Mouse (Mus musculus) kidney, adult 9 months (tissue): ENCODE measurements around the gene Clk1.

ENCODE experiments used
- DNase-seq: peaks from one replicate; pipeline ENCODE4 v3.0.0; 2022

Clk1 gene

DNA sequence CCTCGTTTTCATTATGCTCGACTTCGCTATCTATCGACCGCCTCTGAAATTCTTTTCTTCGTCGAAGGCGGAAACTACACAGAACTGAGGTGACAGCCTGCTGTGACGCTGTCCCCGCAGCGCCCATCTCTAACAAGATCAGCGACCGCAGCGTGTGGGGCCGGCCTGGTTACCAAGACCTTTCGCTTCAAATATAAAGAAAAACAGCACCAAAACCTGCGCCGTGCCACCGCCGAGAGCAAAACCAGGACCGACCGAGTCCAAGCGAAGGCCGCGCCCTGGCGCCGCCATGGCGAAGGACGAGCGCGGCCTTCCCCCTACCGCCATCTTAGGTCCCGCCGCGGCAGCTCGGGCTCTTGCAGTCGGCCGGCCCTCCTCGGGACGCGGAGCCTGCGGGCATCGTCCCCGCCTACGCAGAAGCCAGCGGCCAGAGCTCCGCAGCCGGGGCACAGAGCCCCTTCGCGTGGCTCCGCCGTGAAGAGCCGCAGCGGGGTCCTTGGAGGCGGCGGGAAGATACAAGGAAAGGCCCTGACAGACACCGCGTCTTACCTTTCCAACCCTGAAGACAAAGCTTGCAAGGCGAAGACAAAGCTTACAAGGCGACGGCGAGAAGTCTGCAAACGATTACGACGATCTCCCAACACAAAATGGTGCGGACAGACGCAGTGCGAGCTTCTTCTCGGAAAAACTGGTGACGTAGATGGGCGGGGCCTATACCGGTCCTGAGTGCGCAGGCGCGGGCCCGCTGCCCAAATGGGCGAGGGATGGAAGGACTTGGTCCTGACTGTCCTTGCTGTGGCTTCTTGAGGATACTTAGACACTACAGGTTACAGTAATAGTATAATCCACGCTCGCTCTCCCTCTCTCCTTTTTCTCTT lies at the start of gene Clk1:
Gene Clk1 (minus strand): TSS at position 696 of the 878 bp plus-strand sequence.
- peak; percentile 98 for DNase-seq

DNA sequence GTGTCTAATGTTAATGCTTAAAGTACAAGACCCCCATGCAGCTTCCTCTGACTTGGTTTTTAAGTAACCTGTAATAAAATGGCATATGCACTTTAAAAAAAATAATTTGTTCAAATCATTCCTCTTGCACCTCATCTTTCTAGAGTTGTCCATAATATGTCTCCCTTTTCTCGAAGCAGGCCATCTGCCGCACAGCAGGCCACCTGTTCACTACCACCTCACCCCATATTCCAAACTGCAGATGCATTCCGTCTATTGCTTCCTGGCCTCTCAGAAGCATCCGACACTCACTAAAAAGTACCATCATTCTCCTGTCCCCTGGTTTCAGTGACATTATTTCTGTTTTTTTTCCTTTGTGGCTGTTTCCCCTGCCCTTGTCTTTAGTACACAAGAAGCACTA lies 41.7 kb upstream of the Clk1 start:
- no peak for DNase-seq

DNA sequence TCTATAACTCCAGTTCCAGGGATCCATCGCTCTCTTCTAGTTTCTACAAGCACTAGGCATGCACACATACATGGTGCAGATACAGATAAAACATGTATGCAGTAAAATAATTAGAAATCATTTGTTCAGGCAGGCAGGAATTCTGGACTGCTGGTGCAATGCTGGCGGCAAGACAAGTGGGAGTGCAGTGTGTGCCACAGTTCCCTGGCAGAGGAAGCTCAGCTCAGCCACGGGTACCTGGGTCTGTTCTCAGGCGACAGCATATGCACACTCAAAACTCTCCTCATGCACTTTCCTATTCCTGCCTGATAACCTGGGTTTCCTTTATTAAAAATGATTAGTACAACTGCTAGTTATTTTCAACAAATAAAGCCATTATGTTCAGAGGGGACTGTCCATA lies 41.2 kb upstream of the Clk1 start:
- no peak for DNase-seq

DNA sequence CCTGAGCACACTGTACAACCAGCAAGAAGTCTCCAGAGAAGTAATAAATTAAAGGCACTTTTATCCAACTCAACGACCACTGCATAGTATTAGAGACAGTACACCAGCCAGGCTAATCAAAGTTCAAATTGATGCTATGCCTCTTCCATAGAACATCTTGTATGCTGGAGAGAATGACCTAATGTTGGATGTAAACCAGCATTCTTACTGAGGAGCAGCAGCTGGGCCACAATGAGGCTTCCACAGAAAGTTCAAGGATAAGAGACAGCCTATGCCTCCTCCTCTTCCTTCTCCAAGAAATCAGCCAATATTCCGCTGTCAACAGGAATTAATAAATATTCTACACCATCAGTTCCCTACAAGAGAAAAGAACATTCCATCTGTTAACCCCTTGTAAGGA lies 40.1 kb upstream of the Clk1 start:
- DNase-seq: no peak

DNA sequence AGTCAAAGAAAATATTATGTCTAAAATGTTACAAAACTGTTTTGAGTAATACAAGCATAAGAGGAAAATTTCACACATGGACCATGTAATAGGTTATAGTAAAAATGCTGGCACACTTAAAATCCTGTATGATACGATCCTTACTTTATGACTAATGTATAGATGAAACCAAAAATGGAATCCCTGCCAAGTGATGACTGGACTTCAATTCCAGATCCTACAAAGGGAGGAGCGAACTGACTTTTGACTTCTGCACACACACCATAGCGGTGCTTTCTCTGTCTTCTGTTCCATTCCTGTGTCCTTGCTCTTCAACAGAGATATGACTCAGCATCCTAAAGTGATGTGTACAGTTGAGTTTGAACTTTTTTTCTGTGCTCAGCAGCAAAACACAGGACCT lies 36.7 kb upstream of the Clk1 start:
- no peak for DNase-seq

DNA sequence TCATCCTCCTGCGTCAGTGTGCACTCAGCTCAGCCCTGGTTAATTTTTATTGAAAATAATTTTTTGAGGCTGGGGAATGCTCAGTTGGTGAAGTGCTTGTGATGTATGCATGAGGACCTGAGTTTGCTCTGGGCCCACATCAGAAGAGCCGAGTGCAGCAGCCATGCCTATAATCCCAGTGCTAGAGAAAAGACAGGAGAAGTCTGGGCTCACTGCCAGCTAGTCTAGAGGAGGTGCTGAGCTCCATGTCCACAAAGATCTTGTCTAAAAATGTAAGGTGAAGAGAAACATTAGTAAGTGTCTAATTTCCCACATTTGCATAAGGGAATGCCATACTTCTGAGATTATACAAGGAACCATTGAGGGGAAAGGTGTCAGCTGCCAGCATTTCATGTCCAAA lies 35.0 kb upstream of the Clk1 start:
- peak; percentile 30 for DNase-seq

DNA sequence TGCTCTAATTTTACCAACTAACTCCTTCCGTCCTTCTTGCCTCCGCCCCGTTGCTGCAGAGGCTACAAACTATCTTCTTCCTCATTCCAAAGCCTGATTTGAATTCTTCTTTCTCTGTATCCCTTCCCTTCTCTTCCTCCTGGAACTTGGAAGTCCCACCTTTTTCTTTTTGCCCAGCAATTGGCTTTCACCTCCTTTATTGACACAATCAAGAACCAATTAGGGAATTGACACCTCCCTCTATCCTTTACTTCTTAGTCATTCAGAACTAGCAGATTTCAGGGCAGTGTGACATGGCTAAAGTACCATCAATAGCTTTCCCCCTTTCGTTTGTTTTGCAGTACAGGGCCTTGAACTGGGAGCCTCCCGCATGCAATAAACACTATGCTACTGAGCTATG lies 34.3 kb upstream of the Clk1 start:
- DNase-seq: no peak

DNA sequence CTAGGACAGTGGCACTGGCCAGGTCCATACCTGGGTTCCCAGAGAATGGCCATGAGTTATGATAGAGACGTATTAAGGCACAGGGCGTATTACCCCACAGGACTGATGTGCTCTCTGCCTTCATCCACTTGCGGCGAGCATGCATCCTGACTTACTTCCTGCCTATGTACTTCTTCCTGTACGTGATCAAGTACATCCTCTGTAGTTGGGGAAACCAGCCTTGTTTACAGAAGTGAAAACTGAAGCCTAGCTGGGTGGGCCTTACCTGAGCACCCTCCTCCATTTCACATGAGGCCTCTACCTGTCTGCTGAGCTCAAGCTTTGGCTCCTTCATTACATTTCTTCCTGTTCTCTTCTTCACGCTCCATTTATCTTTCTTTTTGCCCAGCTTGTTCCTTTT lies 30.4 kb upstream of the Clk1 start:
- DNase-seq: no peak

DNA sequence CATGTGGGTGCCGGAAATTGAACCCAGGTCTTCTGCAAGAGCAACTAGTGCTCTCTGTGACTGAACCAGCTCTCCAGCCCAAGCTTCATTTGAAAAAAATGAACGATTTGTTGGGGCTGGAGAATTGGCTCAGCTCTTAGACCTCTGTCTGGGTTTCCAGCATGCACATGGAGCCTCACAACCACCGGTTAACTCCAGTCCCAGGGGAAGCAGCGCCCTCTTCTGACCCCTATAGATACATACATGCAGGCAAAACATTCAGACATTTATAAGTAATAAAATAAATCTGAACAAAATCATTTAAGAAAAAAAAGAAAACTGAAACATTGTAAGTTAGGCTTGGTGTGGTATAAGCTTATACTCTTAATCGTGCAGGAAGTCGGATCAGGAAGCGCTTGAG lies 24.5 kb upstream of the Clk1 start:
- DNase-seq: no peak

DNA sequence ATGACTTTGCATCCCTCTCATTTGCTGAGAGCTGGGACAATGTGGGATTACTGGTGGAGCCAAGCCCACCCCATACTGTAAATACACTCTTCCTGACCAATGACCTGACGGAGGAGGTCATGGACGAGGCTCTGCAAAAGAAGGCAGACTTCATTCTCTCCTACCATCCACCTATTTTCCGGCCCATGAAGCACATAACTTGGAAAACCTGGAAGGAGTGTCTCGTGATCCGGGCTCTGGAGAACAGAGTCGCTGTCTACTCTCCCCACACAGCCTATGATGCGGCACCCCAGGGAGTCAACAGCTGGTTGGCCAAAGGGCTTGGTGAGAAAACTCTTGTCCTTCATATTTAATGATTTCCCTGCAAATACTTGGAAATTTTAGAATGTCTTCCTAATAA lies 23.9 kb upstream of the Clk1 start:
- peak; percentile 61 for DNase-seq

DNA sequence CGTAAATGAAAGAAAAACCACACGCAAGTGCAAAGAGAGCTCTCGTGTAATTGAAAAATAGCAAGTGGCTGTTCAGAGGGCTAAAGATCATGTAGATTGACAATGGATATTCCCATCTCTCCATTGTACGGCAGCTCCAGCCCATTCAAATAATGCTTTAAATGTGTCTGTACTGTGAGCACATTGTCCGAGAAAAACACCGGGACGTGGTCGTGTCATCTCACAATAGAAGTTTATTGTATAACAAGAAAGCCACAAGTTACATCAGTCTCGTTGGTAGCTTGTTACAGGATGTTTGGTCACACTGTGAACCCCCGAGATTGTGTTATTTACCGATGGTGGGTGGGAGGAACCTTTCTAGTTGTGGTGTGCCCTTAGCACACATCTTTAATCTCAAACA lies 22.0 kb upstream of the Clk1 start:
- no peak for DNase-seq

DNA sequence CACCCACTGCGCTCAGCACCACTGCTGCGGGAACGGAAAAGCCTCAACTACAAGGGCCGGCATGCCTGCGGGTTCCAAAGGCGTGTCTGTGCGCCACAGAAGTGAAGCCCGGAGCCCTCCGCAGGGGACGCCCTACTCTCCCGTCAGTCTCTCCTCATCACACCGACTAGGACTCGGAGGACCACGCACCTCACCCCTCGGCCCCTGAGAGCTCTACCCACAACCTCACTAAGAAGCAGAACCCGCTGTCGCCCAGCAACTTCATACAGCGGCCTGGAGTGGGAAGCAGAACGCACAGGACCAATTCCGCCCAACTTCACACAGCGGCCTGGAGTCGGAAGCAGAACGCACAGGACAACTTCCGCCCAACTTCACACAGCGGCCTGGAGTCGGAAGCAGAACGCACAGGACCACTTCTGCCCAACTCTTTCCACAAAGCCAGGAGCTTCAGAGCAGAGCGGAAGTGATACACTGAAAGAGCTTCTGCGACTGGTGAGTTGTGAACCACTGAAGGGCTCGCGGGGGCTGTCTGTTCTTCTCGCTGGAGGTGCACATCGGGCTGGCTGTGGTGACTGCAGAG lies 21.4 kb upstream of the Clk1 start, which contains the start of the genes Nif3l1 and Ppil3:
Gene Nif3l1 (plus strand): TSS at position 9 of the 580 bp plus-strand sequence.
Gene Ppil3 (minus strand): TSS at position 344 of the 580 bp plus-strand sequence.
- peak; percentile 91 for DNase-seq

DNA sequence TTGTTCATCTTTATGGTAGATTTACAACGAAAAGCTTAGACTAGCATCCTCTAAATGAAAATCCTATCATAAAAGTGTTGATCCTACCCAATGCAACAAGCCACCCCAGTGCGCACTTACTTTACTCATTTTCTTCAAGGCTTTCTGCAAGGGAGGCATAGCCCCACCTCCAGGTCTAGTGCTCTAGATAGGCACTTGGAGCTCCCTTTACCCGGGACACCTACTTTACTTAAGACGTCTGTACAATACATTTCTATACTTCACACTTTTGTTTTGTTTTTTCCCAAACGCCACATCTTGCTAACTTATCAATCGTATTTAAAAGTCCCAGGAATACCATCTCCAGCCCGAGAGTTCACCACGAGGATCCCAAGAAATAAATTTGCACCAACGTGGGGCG lies 20.8 kb upstream of the Clk1 start:
- DNase-seq: no peak

DNA sequence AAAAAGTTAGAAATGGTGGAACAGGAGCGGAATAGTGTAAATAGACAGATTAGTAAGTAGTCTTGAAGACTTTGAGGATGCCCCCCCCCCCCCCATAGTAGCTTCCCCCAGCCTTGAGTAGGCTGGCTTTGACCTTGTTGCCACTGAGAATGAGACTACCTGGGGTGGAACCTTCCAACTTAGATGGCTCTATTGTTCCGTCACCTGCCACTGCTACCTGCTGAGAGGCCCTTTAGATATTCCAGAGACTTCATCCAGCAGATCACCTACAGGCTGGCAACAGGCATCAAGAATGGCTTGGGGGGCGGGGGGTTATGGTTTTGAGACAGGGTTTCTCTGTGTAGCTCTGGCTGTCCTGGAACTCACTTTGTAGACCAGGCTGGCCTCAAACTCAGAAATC lies 685 bp upstream of the Clk1 start:
- DNase-seq: no peak

DNA sequence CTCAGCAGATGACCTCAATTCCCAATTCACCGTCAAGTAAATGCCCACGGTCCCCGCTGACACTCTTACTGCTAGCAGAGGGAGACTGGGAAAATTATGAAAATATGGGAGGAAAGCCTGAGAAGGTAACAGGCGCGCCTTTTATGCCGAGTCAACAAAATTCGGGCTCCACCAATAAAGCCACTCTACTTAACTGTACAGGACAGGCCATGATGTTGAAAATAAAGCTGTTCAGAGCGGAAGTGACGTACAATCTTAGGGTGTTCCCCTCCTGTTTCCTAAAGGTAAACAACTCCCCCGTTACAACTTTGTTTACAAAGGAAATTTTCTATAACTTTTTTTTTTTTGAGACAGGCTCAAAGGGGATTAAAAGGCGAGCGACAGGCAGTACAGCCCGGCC lies 987 bp downstream of the Clk1 start:
- DNase-seq: peak; percentile 72

DNA sequence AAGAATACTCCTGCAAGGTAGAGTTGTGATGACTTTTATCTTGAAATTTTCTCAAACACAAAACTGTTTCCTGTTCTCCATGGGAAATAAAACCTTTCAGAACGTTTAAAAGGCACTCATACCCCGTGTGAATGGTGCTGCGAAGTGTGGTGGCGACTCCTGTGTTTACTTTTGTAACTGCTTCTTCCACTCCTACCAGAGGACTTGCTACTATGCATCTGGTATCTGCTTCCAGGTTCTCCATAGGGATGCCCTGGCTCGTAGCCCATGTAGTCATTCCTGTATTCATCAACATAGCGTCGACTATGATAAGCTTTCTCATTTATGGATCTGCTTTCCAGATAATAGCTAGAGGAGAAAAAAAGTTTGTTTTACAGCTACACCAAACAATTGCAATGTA lies 2.9 kb downstream of the Clk1 start:
- DNase-seq: no peak

DNA sequence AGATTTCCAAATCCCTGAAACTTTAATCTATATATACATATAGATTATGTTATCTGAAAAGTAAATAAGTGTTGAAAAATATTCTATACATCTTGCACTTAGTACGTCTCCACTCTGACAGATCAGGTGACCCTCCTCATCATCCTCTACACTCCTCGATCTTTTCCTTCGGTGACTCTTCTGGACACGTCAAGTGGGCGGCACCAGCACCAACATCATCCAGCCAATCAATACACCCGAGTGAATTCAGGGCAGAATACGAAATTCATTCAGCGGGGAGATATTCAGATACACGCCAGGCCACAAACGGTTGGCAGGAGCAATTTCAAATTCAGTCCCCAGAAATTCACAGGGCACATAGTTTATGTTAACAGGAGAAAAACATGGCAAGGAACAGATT lies 3.8 kb downstream of the Clk1 start:
- DNase-seq: no peak

DNA sequence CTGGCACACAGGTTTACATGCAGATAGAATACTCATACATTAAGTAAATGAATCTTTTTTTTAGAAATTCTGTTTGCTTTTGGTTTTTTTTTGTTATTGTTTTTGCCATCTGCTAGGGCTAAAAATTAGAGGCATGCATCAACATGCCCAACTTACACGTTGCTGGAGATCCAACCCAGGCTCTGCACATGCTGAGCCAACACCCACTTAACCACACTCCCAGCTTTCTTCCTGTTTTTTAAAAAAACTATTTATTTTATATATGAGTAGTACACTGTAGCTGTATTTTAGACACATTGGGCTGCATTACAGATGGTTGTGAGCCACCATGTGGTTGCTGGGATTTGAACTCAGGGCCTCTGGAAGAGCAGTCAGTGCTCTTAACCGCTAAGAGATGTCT lies 7.8 kb downstream of the Clk1 start:
- DNase-seq: no peak

DNA sequence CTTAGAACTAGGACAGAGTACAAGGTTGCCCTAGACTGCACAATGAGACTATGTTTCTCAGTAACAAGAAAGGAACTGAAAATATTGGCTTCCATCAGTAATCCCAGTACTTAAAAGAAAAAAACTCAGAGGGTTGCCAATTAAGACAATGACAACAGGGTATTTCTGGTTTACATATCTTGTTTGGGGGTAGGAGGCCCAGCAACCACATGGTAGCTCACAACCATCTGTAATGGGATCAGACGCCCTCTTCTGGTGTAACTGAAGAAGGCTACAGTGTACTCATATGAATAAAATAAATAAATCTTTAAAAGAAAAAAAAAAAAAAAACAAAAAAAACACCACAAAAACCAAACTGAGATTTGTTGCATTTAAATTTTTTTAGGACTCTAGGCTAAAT lies 8.4 kb downstream of the Clk1 start:
- no peak for DNase-seq

DNA sequence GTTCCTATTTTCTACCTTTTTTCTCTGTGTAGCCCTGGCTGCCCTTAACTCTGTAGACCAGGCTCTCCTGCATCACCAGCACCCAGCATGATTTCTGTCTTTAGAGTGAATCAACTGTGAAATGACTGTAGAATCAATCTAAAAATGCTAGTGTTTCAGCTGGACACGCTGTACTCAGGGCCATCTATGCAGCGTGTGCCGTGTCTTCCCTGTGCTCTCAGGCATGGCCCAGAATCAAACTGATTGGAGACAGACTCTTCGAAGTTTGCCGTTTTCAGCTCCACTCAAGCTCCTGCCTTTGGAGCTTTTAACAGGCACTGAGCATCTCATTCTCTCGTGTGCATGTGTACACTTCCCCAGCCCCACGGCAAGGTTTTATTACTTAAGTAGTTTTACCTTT lies 13.1 kb downstream of the Clk1 start:
- DNase-seq: no peak

DNA sequence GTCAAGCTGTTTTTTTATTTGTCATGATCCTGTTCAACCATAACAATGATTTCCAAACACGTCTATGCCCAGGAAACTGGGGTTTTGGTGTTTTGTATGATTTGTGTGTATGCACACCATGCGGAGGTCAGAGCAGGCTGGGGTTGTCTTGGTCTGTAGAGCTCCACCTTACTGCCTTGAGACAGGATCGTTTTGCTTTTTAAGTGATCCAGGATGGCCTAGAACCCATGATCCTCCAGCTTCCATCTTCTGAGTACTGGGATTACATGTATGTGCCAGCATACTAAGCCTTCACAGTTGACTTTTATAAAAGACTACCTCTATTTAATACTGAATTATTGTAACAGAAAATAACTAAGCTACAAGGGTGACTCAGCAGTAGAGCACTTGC lies 13.7 kb downstream of the Clk1 start:
- DNase-seq: no peak

DNA sequence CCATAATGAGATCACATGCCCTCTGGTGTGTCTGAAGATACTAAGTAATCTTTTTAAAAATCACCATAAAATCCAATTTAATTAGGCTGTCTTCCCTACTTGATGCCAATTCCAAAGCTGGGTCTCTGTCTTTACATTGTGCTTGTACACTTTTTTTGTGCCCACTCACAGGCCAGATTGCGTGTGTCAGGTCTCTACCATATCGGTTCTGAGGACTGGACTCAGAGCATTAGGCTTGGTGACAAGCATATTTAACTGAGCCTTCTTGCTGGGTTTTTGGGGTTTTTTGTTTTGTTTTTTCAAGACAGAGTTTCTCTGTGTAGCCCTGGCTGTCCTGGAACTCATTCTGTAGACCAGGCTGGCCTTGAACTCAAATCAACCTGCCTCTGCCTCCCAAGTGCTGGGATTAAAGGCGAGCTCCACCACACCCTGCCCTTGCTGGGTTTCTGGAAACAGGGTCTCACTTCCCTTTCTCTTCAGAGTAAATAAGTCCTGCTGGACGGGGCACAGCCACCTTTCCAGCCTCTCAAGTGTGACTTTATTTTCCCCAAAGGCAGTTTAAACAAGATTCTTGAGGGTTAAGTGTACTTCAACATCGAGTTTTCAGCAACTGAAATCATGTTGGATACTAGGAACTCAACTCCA lies 14.2 kb downstream of the Clk1 start:
- no peak for DNase-seq

DNA sequence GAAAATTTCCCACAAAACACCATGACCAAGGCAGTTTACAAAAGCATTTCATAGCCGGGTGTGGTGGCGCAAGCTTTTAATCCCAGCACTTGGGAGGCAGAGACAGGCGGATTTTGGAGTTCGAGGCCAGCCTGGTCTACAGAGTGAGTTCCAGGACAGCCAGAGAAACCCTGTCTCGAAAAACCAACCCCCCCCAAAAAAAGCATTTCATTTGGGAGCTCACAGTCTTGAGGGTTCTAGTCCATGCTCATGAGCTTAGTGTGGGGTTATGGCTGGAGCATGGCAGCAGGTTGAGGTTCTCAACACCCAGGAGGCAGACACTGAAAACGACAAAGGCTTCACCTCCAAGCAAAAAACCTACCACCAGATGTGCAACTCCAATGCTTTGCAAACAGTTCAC lies 15.7 kb downstream of the Clk1 start:
- DNase-seq: no peak

DNA sequence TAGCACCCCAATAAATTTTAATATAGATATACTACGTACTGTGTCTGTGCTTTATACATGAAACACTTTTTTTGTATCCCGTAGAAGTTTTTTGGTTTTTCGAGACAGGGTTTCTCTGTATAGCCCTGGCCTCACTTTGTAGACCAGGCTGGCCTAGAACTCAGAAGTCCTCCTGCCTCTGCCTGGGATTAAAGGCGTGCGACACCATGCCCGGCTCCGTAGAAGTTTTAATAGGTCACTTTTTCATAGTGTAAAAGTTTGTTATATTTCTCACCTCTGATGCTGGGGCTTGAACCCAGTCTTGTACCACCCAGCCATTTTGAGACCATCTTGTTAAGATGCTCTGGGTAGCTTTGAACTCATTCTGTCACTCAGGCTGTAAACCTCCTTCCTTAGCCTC lies 16.5 kb downstream of the Clk1 start:
- no peak for DNase-seq
